Mouse (Mus musculus) kidney, embryonic 15.5 days (tissue): Measurements from ENCODE around the gene Vps72. TPM values are rescaled to one million over a fixed set of nuclear protein-coding genes. Genes with fewer than 3 reads are reported as not detected.

Experiments used
- ATAC-seq: fragments of 200-750 bp; cut with Nextera tagmentation; replicated peaks from 2 replicates; pipeline ENCODE4 v1.8.0; 2017; ENCODE audit warnings: moderate TSS enrichment; ENCODE audit not compliant: low FRiP score
- H3K27ac ChIP-seq: fragments of 300-500 bp; sonication (generic); 2 replicates; pipeline ENCODE4 v1.5.1; 2015; ENCODE audit warnings: mild to moderate bottlenecking, inconsistent platforms
- H3K27me3 ChIP-seq: fragments of 300-500 bp; sonication (generic); 2 replicates; pipeline ENCODE4 v1.6.1; 2015; ENCODE audit warnings: inconsistent platforms
- H3K36me3 ChIP-seq: fragments of 300-500 bp; sonication (generic); 2 replicates; pipeline ENCODE4 v1.6.1; 2015; ENCODE audit warnings: inconsistent platforms
- H3K4me1 ChIP-seq: fragments of 300-500 bp; sonication (generic); 2 replicates; pipeline ENCODE4 v1.6.1; 2015; ENCODE audit warnings: inconsistent platforms
- H3K4me2 ChIP-seq: fragments of 300-500 bp; sonication (generic); 2 replicates; pipeline ENCODE4 v1.6.1; 2015; ENCODE audit warnings: moderate library complexity, mild to moderate bottlenecking, inconsistent platforms
- H3K4me3 ChIP-seq: fragments of 300-500 bp; sonication (generic); replicated peaks from 2 replicates; pipeline ENCODE4 v1.5.1; 2015; ENCODE audit warnings: mild to moderate bottlenecking, inconsistent platforms
- H3K9ac ChIP-seq: fragments of 300-500 bp; sonication (generic); 2 replicates; pipeline ENCODE4 v1.6.1; 2015; ENCODE audit warnings: mild to moderate bottlenecking, inconsistent platforms
- H3K9me3 ChIP-seq: fragments of 300-500 bp; sonication (generic); replicated peaks from 2 replicates; pipeline ENCODE4 v1.6.1; 2016; ENCODE audit warnings: inconsistent platforms
- WGBS: fragments of 180-500 bp; shearing (Covaris S2); methylation state at CpG from one replicate; pipeline ENCODE4 v1.1.7; 2015; ENCODE audit warnings: mixed read lengths; 5-methylcytosine and 5-hydroxymethylcytosine counted together
- polyA plus RNA-seq: library from polyadenylated mRNA; unstranded; fragments of >200 nt; fragmentation: Nextera tagmentation; extraction: Ambion mirVana; gene quantifications from 2 replicates; pipeline ENCODE4 v1.2.1, GENCODE M21; 2015

Gene Vps72
- 168 and 184 TPM in 2 replicates for polyA plus RNA-seq

DNA sequence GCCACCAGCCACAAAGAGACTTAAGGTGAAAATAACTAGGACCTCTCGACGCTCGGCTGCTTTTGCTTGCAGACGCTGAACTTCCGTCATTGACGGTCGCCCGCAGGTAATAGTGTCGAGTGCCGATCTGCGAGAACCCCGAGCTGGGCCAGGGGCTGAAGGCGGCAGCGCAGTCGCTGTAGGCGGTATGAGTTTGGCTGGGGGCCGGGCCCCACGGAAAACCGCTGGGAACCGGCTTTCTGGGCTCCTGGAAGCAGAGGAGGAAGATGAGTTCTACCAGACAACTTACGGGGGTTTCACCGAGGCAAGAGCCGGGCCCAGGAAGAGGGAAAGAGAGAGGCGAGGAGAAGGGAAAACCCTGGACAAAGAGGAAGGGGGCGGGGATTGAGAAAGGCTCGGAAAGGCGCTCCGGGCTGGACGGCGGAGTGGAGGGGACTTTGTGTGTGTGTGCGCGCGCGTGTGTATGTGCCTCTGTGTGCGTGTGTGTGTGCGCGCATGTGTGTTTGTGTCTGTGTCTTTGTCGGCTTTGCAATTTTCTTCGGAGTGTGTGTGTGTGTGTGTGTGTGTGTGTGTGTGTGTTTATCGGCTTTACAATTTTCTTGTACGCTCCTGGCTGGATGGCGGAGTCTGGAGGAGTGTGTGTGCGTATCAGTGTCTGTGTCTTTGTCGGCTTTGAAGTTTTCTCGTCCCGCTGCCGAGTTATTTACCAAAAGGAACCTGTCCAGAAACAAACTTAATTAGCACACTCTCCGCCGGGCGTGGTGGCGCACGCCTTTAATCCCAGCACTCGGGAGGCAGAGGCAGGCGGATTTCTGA is at the start of gene Vps72:
Gene Vps72 (plus strand): TSS at position 112 of the 816 bp plus-strand sequence.
- H3K4me2 ChIP-seq, result peak within 1 kb of the TSS; percentile 60
- H3K9ac ChIP-seq, result peak within 1 kb of the TSS; percentile 83
- peak; percentile 73 for ATAC-seq
- no peaks in the 10 kb centered on the region for H3K9me3 ChIP-seq
- H3K4me3 ChIP-seq, result peak within 1 kb of the TSS; percentile 84
- H3K27ac ChIP-seq, result peak within 1 kb of the TSS; percentile 99
- WGBS, result 1% methylated on average over 54 of the region's 54 CpGs
- peaks cover 15% of the 10 kb centered on the region for H3K4me1 ChIP-seq
- peaks cover 24% of the 10 kb centered on the region for H3K36me3 ChIP-seq
- no peaks in the 10 kb centered on the region for H3K27me3 ChIP-seq

DNA sequence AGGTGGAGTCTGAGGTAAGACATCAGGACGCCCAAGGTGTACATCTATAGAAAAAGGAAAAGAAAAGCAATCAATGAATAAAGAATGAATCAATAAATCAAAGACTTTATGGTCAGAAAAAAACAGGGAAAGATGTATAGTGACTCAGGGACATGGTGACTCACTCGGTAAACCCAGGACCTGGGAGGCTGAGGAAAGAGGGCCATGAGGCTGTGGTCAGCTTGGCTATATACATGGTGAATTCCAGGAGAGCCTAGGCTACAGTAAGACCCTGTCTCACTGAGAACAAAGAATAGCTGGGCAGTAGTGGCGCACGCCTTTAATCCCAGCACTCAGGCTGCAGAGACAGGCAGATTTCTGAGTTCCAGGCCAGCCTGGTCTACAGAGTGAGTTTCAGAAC is 47.1 kb upstream of the Vps72 start:
- no peak overlapping the region for H3K9ac ChIP-seq

DNA sequence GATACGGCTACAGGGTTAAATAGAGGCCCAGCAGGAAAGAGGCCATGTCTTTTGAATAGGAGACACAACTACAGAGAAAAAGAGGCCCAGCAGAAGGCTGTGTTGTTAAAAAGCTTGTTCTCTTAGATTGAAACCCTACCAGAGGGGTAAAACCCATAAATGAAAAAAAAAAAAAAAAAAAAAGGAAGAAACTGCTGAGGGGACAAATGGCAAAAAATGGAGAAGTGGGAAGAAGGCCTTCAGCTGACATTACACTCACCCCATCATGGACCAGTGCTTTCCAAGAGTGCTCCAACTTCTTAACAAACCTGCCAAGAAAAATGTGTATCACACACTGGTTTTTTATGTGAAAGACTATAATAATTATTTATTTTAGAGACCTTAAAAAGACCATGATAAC is 45.3 kb upstream of the Vps72 start:
- no peak overlapping the region for H3K4me3 ChIP-seq
- H3K36me3 ChIP-seq, result peaks cover 99% of the 10 kb centered on the region
- H3K27ac ChIP-seq, result no peak overlapping the region
- H3K4me2 ChIP-seq, result no peak overlapping the region
- no peak for ATAC-seq
- H3K4me1 ChIP-seq, result no peaks in the 10 kb centered on the region
- WGBS, result 97% methylated on average over 1 of the region's 1 CpGs
- no peaks in the 10 kb centered on the region for H3K27me3 ChIP-seq
- H3K9me3 ChIP-seq, result no peaks in the 10 kb centered on the region
- H3K9ac ChIP-seq, result no peak overlapping the region

More for the DNA sequence above, 47.1 kb upstream of the Vps72 start:
- Histone ChIP-seq H3K4me2 (no peak overlapping the region), H3K36me3 (peaks cover 99% of the 10 kb centered on the region), H3K4me1 (no peaks in the 10 kb centered on the region), H3K4me3 (no peak overlapping the region), H3K9me3 (no peaks in the 10 kb centered on the region), H3K27ac (no peak overlapping the region), H3K27me3 (no peaks in the 10 kb centered on the region)
- ATAC-seq, result no peak
- 93% methylated on average over 4 of the region's 4 CpGs for WGBS

DNA sequence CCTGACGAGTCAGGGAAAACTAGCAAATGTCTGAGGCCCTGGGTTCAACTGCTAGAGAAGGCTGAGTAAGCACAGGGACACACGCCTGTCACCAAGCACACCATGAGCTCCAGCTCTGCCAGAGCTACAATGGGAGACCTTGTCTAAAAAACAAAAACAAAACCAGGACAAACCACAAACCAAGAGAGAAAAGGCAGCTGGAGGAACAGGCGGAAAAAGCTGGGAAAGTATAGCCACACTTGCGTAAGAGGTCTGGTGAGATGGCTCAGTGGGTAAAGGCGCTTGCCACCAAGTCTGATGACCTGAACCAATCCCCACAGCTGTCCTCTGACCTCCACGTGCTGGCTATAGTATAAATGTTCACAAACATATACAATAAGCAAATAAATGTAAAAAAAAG is 44.7 kb upstream of the Vps72 start:
- H3K36me3 ChIP-seq, result peaks cover 99% of the 10 kb centered on the region
- no peaks in the 10 kb centered on the region for H3K9me3 ChIP-seq
- no peak overlapping the region for H3K9ac ChIP-seq
- no peak overlapping the region for H3K4me2 ChIP-seq
- no peaks in the 10 kb centered on the region for H3K4me1 ChIP-seq
- H3K27ac ChIP-seq, result no peak overlapping the region
- no peak overlapping the region for H3K4me3 ChIP-seq
- ATAC-seq, result no peak
- 89% methylated on average over 6 of the region's 6 CpGs for WGBS
- H3K27me3 ChIP-seq, result no peaks in the 10 kb centered on the region

DNA sequence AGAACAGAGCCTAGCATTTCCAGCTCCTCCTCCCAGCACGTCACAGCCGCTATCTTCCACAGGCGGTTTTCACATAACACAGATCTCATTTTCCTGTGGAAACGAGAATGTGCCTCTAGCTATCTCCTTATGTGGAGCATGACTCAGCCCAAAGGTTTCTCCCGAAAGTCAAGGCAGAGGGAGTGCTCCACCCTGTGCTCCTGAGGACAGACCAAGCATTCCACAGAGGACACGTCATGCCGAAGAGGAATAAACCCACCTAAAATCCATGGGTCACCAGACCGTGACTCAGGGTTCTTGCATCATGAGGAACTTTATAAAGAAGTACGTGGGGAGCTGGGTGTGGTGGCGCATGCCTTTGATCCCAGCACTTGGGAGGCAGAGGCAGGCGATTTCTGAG is 44.3 kb upstream of the Vps72 start:
- no peak overlapping the region for H3K4me3 ChIP-seq
- no peaks in the 10 kb centered on the region for H3K4me1 ChIP-seq
- no peak overlapping the region for H3K9ac ChIP-seq
- no peak for ATAC-seq
- H3K27ac ChIP-seq, result no peak overlapping the region
- H3K36me3 ChIP-seq, result peaks cover 99% of the 10 kb centered on the region
- H3K27me3 ChIP-seq, result no peaks in the 10 kb centered on the region
- H3K4me2 ChIP-seq, result no peak overlapping the region
- WGBS, result 89% methylated on average over 11 of the region's 11 CpGs
- H3K9me3 ChIP-seq, result no peaks in the 10 kb centered on the region

DNA sequence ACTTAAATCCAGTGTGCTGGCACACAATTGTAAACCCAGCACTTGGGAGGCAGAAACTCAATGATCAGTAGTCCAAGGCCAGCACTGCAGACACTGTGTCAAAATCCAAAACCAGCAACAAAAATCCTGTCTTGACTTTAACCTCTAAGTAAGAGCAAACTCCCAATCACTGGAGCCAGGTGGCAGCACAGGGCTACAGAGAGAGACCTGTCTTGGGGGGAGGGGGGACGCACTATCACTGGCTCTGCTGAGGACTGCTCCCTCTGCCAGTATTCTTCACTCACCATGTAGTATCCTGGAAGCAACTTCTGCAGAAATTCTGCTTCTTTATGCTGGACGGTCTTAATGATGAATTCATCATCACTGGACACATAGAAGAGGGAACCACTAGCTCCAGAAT is 39.2 kb upstream of the Vps72 start:
- ATAC-seq, result no peak
- Histone ChIP-seq H3K9me3 (no peaks in the 10 kb centered on the region), H3K4me3 (no peak overlapping the region), H3K27me3 (no peaks in the 10 kb centered on the region), H3K4me1 (no peaks in the 10 kb centered on the region), H3K27ac (no peak overlapping the region), H3K4me2 (no peak overlapping the region), H3K9ac (no peak overlapping the region), H3K36me3 (peaks cover 95% of the 10 kb centered on the region)
- WGBS, result 90% methylated on average over 2 of the region's 2 CpGs

DNA sequence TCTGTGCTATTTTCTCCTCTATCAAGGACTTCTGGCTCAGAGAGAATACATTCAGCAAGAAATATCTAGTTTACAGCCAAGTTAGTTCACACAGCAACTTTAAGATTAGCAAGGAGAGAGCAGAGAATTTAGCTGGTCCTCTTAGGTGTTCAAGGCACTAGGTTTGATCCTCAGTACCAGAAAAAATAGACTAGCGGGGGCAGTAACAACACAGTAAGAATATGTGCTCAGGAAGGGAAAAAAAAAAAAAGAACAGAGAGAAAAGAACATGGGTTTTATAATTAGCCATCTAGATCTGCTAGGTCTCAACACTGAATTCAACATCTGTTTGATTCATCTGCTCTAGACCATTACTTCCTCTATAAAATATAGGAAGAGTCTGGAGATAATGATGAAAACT is 22.8 kb upstream of the Vps72 start:
- 96% methylated on average over 1 of the region's 1 CpGs for WGBS
- Histone ChIP-seq H3K27me3 (no peaks in the 10 kb centered on the region), H3K9ac (no peak overlapping the region), H3K4me2 (no peak overlapping the region), H3K4me3 (no peak overlapping the region), H3K4me1 (0 out of 2 replicates have a peak, but pooled peaks cover 7% of the 10 kb centered on the region), H3K9me3 (no peaks in the 10 kb centered on the region), H3K36me3 (no peaks in the 10 kb centered on the region; the same call in 1 of the 2 replicates), H3K27ac (no peak overlapping the region)
- ATAC-seq, result no peak

DNA sequence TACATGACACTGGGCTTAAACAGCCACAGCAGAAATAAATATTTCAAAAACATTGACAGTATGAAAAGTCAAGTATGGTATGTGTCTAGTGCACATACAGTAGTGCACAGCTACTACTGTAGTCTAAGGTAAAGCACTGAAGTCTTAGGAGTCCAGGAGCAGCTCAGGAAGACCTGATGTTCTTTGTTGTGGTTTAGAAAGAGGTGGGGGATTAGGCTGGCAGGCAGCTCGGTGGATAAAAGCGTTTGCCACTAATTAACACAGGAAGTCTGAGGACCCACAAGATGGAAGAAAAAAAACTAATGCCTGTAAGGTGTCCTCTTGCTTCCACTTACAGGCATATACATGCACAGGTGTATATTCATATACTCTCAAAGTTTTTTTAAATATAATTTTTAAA is 10.0 kb upstream of the Vps72 start:
- ATAC-seq, result no peak
- WGBS, result 19% methylated on average over 2 of the region's 2 CpGs
- H3K9me3 ChIP-seq, result no peaks in the 10 kb centered on the region
- H3K27me3 ChIP-seq, result no peaks in the 10 kb centered on the region
- H3K4me3 ChIP-seq, result no peak overlapping the region
- H3K4me1 ChIP-seq, result peaks cover 10% of the 10 kb centered on the region
- no peak overlapping the region for H3K9ac ChIP-seq
- H3K4me2 ChIP-seq, result no peak overlapping the region
- H3K27ac ChIP-seq, result no peak overlapping the region
- H3K36me3 ChIP-seq, result peaks cover 36% of the 10 kb centered on the region

DNA sequence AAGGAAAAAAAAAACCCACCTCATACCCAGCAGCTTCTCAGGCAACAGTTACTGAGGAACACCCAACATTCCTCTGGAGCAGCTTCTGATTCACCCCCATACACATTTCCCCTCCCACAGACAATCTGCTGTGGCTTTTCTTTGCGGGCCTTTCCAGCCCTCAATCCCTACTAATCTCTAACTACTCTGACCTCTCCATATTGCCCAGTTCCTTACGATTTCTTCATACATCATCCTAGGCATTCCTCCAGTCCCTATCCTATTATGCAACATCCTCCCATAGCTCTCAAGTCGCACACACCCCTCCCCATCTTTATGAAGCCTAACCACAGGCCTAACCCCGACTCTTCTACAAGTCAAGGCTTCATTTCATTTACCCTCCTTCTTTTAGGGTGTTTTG is 5.7 kb upstream of the Vps72 start:
- ATAC-seq, result no peak
- 53% methylated on average over 4 of the region's 4 CpGs for WGBS
- Histone ChIP-seq H3K9ac (peak overlapping the region; percentile 75), H3K4me1 (peaks cover 10% of the 10 kb centered on the region), H3K4me2 (peak overlapping the region; percentile 66), H3K27ac (peak overlapping the region; percentile 32; the same call in 1 of the 2 replicates), H3K36me3 (peaks cover 24% of the 10 kb centered on the region; the same call in 1 of the 2 replicates), H3K4me3 (peak overlapping the region; percentile 57), H3K9me3 (no peaks in the 10 kb centered on the region), H3K27me3 (no peaks in the 10 kb centered on the region)

DNA sequence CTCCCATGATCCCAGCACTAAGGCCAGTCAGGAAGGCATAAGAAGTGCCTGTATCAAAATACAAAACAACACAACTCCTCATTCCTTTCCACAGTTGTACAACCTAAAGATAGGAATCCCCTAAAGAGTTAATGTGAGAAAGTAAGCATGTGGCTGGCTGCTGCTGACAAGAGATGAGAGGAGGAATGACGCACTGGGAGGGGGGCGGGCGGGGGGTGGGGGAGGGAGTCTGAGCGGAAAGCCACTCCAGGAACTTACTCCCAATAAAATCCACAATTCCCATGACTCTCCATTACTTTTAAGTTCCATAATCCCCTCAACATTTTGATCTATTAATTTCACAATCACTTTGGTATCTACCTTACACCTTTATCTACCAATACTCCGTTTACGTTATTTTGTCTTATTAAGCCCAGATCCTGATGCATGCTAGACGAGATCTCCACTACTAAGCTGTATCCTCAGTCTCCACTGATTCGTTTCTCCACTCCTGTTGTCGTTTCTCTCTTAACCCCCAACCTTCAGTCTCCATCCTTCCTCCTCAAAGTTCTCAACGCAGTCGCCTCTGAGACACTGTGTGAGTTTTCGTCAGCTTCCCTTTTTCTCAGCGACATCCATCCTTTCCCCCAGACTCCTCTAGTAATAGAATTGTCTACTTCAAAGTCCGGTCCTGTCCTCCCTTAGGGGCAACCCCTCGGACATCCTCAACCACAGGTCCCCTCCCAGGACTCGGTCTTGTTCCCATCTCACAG is 5.1 kb upstream of the Vps72 start:
- H3K27ac ChIP-seq, result peak overlapping the region; percentile 78
- peaks cover 23% of the 10 kb centered on the region; the same call in 1 of the 2 replicates for H3K36me3 ChIP-seq
- under 1% methylated on average over 16 of the region's 16 CpGs for WGBS
- peak overlapping the region; percentile 57 for H3K4me3 ChIP-seq
- H3K9ac ChIP-seq, result peak overlapping the region; percentile 75
- H3K4me1 ChIP-seq, result peaks cover 14% of the 10 kb centered on the region
- no peaks in the 10 kb centered on the region for H3K27me3 ChIP-seq
- peak overlapping the region; percentile 66 for H3K4me2 ChIP-seq
- H3K9me3 ChIP-seq, result no peaks in the 10 kb centered on the region
- no peak; the same call in 1 of the 2 replicates for ATAC-seq

DNA sequence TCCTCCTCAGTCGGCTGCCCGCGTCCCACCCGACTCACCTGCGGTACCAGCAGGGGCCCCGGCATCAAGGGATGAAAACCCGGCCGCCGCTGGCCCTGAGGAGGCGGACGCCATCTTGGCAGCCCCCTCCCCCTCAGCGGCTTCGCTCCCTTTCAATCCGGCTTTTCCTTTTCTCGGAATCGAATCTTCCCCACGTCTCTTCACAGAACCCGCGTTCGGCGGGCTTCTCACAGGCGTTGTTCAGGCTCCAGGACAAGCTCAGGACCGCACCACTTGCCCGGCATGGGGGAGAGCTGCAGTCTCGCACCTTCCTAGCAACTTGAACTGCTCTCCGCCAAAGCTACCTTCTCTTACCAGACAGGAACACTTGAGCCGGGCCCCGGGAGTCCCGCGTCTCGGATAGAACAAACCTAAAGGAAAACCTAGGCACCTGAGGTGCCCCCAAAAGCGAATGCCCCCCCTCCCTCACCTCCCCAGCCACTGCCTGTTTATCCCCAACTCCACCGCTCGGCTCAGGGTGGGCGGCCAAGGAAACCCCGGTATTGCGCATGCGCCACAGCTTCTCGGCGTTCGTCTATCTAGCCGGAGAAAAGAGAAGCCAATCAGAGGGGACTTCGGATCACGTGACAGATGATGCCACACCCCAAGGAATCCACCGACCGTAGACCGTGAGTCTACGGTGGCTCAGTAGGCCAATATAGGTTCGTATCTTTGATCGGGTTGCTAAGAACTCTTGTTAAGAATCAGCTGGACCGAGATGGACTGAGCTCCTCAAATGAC is 4.3 kb upstream of the Vps72 start, which contains the start of gene Pip5k1a:
Gene Pip5k1a (minus strand): TSS at position 593 of the 780 bp plus-strand sequence.
- H3K9ac ChIP-seq, result peak within 1 kb of the TSS; percentile 75
- H3K4me2 ChIP-seq, result peak within 1 kb of the TSS; percentile 66
- H3K4me1 ChIP-seq, result peaks cover 14% of the 10 kb centered on the region
- H3K4me3 ChIP-seq, result peak within 1 kb of the TSS; percentile 57
- peak within 1 kb of the TSS; percentile 78 for H3K27ac ChIP-seq
- peak; percentile 91 for ATAC-seq
- H3K27me3 ChIP-seq, result no peaks in the 10 kb centered on the region
- H3K9me3 ChIP-seq, result no peaks in the 10 kb centered on the region
- H3K36me3 ChIP-seq, result peaks cover 16% of the 10 kb centered on the region; the same call in 1 of the 2 replicates
- under 1% methylated on average over 51 of the region's 51 CpGs for WGBS
